Mouse (Mus musculus) hindbrain, postnatal 0 days (tissue): Measurements from ENCODE around the gene Syt9. TPM values are rescaled to one million over a fixed set of nuclear protein-coding genes. Genes with fewer than 3 reads are reported as not detected.

ENCODE experiments used
- ATAC-seq: fragments of 200-750 bp; cut with Nextera tagmentation; 2 replicates; pipeline ENCODE4 v1.8.0; 2017; ENCODE audit warnings: mild to moderate bottlenecking, moderate TSS enrichment, moderate library complexity
- DNase-seq: peaks from one replicate; pipeline ENCODE4 v3.0.0-alpha.2; 2015; ENCODE audit warnings: low spot score
- H3K27ac ChIP-seq: fragments of 300-500 bp; sonication (generic); 2 replicates; pipeline ENCODE4 v1.5.1; 2014; ENCODE audit warnings: mild to moderate bottlenecking
- H3K27me3 ChIP-seq: fragments of 300-500 bp; sonication (generic); 2 replicates; pipeline ENCODE4 v1.6.1; 2014; ENCODE audit warnings: low read length, mixed read lengths; ENCODE audit not compliant: insufficient read depth
- H3K36me3 ChIP-seq: fragments of 300-500 bp; sonication (generic); 2 replicates; pipeline ENCODE4 v1.6.1; 2014; ENCODE audit warnings: low read length, mixed read lengths; ENCODE audit not compliant: insufficient read depth
- H3K4me1 ChIP-seq: fragments of 300-500 bp; sonication (generic); 2 replicates; pipeline ENCODE4 v1.6.1; 2014; ENCODE audit warnings: antibody characterized with exemption, low read length, mixed read lengths; ENCODE audit not compliant: insufficient read depth
- H3K4me2 ChIP-seq: fragments of 300-500 bp; sonication (generic); 2 replicates; pipeline ENCODE4 v1.6.1; 2014; ENCODE audit warnings: low read depth, mild to moderate bottlenecking, low read length, moderate library complexity, mixed read lengths
- H3K4me3 ChIP-seq: fragments of 300-500 bp; sonication (generic); 2 replicates; pipeline ENCODE4 v1.5.1; 2014; ENCODE audit warnings: low read length
- H3K9ac ChIP-seq: fragments of 300-500 bp; sonication (generic); replicated peaks from 2 replicates; pipeline ENCODE4 v1.6.1; 2014; ENCODE audit warnings: mild to moderate bottlenecking, low read length, moderate library complexity, mixed read lengths
- H3K9me3 ChIP-seq: fragments of 300-500 bp; sonication (generic); 2 replicates; pipeline ENCODE4 v1.6.1; 2016; ENCODE audit warnings: low read length, mixed read lengths
- CTCF ChIP-seq: IDR thresholded peaks from 2 replicates; pipeline ENCODE4 v1.5.1; 2016; ENCODE audit warnings: antibody characterized with exemption, control low read depth, low read depth
- WGBS: fragments of 180-500 bp; shearing (Covaris S2); extraction: QIAGEN DNeasy Blood & Tissue Kit; methylation state at CpG from one replicate; pipeline ENCODE4 v1.1.7; 2014; 5-methylcytosine and 5-hydroxymethylcytosine counted together
- polyA plus RNA-seq: library from polyadenylated mRNA; unstranded; fragments of >200 nt; fragmentation: Nextera tagmentation; extraction: Ambion mirVana; gene quantifications from 2 replicates; pipeline ENCODE4 v1.2.1, GENCODE M21; 2015
- total RNA-seq: library from RNA; depleted of rRNA; stranded (reverse); fragments of >200 nt; gene quantifications from 2 replicates; pipeline ENCODE4 v1.2.3, GENCODE M21; 2014; rRNA removed

The Syt9 gene
- total RNA-seq (30.0 and 63.9 TPM in 2 replicates), polyA plus RNA-seq (10.3 and 12.4 TPM in 2 replicates)

GRCm38 (mm10) chr7:107370232-107371125 lies at the start of gene Syt9:
Syt9 (plus strand) TSS chr7:107370728.
- under 1% methylated on average over 78 of the region's 102 CpGs for WGBS
- H3K4me3 ChIP-seq = peak within 1 kb of the TSS; percentile 82
- peak; percentile 71 for DNase-seq
- H3K4me1 ChIP-seq = no peaks in the 10 kb centered on the region
- H3K9me3 ChIP-seq = no peaks in the 10 kb centered on the region
- no peak for TF ChIP-seq CTCF
- H3K27me3 ChIP-seq = 0 out of 2 replicates have a peak, but pooled peaks cover 7% of the 10 kb centered on the region
- H3K27ac ChIP-seq = peak within 1 kb of the TSS; percentile 56; the same call in 1 of the 2 replicates
- no peaks in the 10 kb centered on the region for H3K36me3 ChIP-seq
- peak within 1 kb of the TSS; percentile 68 for H3K9ac ChIP-seq
- H3K4me2 ChIP-seq = peak within 1 kb of the TSS; percentile 91
- peak; percentile 87 for ATAC-seq

DNA sequence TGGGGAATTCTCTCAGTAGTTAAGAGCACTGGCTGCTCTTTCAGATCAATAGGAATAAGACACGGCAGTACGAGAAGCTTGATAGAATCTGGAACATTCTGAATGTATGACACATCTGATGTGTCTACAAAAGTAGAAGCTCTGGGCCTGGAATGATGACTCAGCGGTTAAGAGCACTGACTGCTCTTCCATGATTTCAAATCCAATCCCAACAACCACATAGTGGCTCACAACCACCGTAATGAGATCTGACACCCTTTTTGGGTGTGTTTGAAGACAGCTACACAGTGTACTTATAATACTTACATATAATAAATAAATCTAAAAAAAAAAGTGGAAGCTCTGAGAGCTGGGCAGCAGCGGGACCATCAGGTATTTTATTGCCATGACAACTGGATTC lies 31.5 kb upstream of the Syt9 start:
- H3K9me3 ChIP-seq = no peaks in the 10 kb centered on the region
- no peak overlapping the region for H3K4me2 ChIP-seq
- 0 out of 2 replicates have a peak, but pooled peaks cover 3% of the 10 kb centered on the region for H3K4me1 ChIP-seq
- no peak overlapping the region for H3K4me3 ChIP-seq
- no peaks in the 10 kb centered on the region for H3K27me3 ChIP-seq
- H3K27ac ChIP-seq = no peak overlapping the region
- DNase-seq = no peak
- no peak for ATAC-seq
- 90% methylated on average over 5 of the region's 5 CpGs for WGBS
- no peaks in the 10 kb centered on the region for H3K36me3 ChIP-seq
- TF ChIP-seq CTCF = no peak
- H3K9ac ChIP-seq = no peak overlapping the region

- Histone ChIP-seq H3K9me3 (no peaks in the 10 kb centered on the region), H3K4me3 (no peak overlapping the region), H3K36me3 (no peaks in the 10 kb centered on the region), H3K4me2 (no peak overlapping the region), H3K27ac (no peak overlapping the region), H3K27me3 (no peaks in the 10 kb centered on the region), H3K9ac (no peak overlapping the region), H3K4me1 (0 out of 2 replicates have a peak, but pooled peaks cover 3% of the 10 kb centered on the region)
- WGBS = 55% methylated on average over 3 of the region's 3 CpGs
- DNase-seq (no peak), ATAC-seq (no peak)
- no peak for TF ChIP-seq CTCF
These were observed 30.9 kb upstream of the Syt9 start for GRCm38 (mm10) chr7:107339560-107340057.

GRCm38 (mm10) chr7:107340221-107340620 lies 30.3 kb upstream of the Syt9 start:
- H3K4me3 ChIP-seq = no peak overlapping the region
- ATAC-seq = no peak
- 0 out of 2 replicates have a peak, but pooled peaks cover 3% of the 10 kb centered on the region for H3K4me1 ChIP-seq
- no peaks in the 10 kb centered on the region for H3K27me3 ChIP-seq
- no peak overlapping the region for H3K4me2 ChIP-seq
- DNase-seq = no peak
- H3K9me3 ChIP-seq = no peaks in the 10 kb centered on the region
- WGBS = 64% methylated on average over 1 of the region's 1 CpGs
- no peak overlapping the region for H3K27ac ChIP-seq
- no peaks in the 10 kb centered on the region for H3K36me3 ChIP-seq
- no peak for TF ChIP-seq CTCF
- H3K9ac ChIP-seq = no peak overlapping the region

GRCm38 (mm10) chr7:107341519-107342190 lies 28.9 kb upstream of the Syt9 start:
- H3K4me3 ChIP-seq = no peak overlapping the region
- H3K36me3 ChIP-seq = no peaks in the 10 kb centered on the region
- H3K9ac ChIP-seq = no peak overlapping the region
- TF ChIP-seq CTCF = no peak
- no peak for DNase-seq
- 0 out of 2 replicates have a peak, but pooled peaks cover 3% of the 10 kb centered on the region for H3K4me1 ChIP-seq
- no peak overlapping the region for H3K4me2 ChIP-seq
- H3K27ac ChIP-seq = no peak overlapping the region
- no peaks in the 10 kb centered on the region for H3K9me3 ChIP-seq
- no peak for ATAC-seq
- 38% methylated on average over 8 of the region's 8 CpGs for WGBS
- no peaks in the 10 kb centered on the region for H3K27me3 ChIP-seq

GRCm38 (mm10) chr7:107349201-107349600 lies 21.3 kb upstream of the Syt9 start:
- no peak overlapping the region for H3K4me3 ChIP-seq
- TF ChIP-seq CTCF = no peak
- H3K27me3 ChIP-seq = no peaks in the 10 kb centered on the region
- no peak overlapping the region for H3K4me2 ChIP-seq
- ATAC-seq (no peak), DNase-seq (no peak)
- 74% methylated on average over 1 of the region's 1 CpGs for WGBS
- no peaks in the 10 kb centered on the region for H3K4me1 ChIP-seq
- H3K9me3 ChIP-seq = no peaks in the 10 kb centered on the region
- H3K9ac ChIP-seq = no peak overlapping the region
- H3K36me3 ChIP-seq = no peaks in the 10 kb centered on the region
- H3K27ac ChIP-seq = no peak overlapping the region
